Mouse (Mus musculus) cerebellum, adult 2 months (tissue): ENCODE measurements at regions not wholly inside any gene's neighbourhood (a gene's known extent, or its start where the extent isn't known, plus 50 kb on each side); places are given as distances from the start of the nearest gene placed in this dataset.

ENCODE experiments used
- DNase-seq, 2 experiments: peaks; one replicate each; pipeline ENCODE4 v3.0.0; 2021
- H3K27ac ChIP-seq: fragments of 200-500 bp; 2 replicates; pipeline ENCODE4 v1.5.1; 2012; ENCODE audit warnings: low read length, control low read depth, inconsistent platforms; ENCODE audit not compliant: insufficient read depth
- H3K27me3 ChIP-seq: fragments of 200-500 bp; 2 replicates; pipeline ENCODE4 v1.6.1; 2012; ENCODE audit warnings: inconsistent platforms, mild to moderate bottlenecking, low read length, moderate library complexity; ENCODE audit not compliant: control insufficient read depth, insufficient read depth
- H3K4me1 ChIP-seq: fragments of 200-500 bp; 2 replicates; pipeline ENCODE4 v1.6.1; 2011; ENCODE audit warnings: low read length; ENCODE audit not compliant: control insufficient read depth, insufficient read depth
- H3K4me3 ChIP-seq: fragments of 200-500 bp; replicated peaks from 2 replicates; pipeline ENCODE3; 2011; ENCODE audit warnings: mild to moderate bottlenecking, low read depth, low read length, control low read depth; ENCODE audit not compliant: insufficient read depth
- CTCF ChIP-seq: fragments of 200-500 bp; IDR thresholded peaks from 2 replicates; pipeline ENCODE4 v1.5.1; 2011; ENCODE audit warnings: low read depth, mild to moderate bottlenecking, control low read depth, low read length, moderate library complexity, borderline replicate concordance; ENCODE audit not compliant: insufficient read depth
- POLR2A ChIP-seq: fragments of 200-500 bp; IDR thresholded peaks from 2 replicates; pipeline ENCODE4 v1.6.1; 2011; ENCODE audit warnings: low read length, control low read depth, borderline replicate concordance; ENCODE audit not compliant: insufficient read depth
- WGBS: fragments of 180-500 bp; shearing (Covaris S2); methylation state at CpG from one replicate; pipeline ENCODE4 v1.1.7; 2018; 5-methylcytosine and 5-hydroxymethylcytosine counted together

DNA sequence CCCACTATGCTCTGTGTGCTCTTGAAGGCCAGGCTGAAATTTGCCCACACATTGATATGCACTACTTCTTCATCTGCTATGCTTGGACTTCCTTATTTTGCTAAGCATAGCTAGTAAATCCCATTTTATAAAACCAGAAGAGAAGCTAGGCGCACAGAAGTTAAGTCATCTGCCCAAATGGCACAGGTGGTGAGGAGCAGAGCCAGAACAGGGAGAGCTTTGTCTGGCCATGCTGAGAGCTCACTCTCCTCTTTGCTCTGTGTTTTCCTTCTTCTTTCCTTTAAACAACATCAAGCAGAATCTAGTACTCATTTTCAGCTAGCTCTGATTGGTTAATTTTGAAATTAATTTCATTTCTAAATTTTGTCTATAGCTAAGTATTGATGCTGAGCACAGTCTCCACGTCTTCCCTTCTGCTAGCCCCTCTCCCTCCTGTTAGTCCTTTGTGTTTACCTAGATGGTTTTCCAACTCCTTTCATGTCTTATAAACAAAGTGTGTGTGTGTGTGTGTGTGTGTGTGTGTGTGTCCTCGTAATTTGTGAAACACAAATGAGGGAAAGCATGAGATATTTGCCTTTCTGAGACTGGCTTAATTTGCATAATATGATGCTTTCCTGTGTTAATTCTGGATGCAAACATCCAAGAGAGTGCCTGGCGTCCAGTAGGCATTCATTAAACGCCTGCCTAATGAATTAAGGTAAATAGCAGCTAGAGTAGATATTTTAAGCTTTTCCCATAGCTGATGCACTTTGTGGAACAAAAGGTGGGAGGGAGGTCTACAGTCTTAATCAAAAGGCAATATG is 283.6 kb downstream of the Elavl2 start:
- no peaks in the 10 kb centered on the region for H3K4me1 ChIP-seq
- 51% methylated on average over 5 of the region's 5 CpGs for WGBS
- peak; percentile 47 to 71 for DNase-seq
- no peaks in the 10 kb centered on the region; the same call in 1 of the 2 replicates for H3K27me3 ChIP-seq
- no peak overlapping the region for H3K4me3 ChIP-seq
- no peak overlapping the region for H3K27ac ChIP-seq
- no peak for TF ChIP-seq POLR2A

DNA sequence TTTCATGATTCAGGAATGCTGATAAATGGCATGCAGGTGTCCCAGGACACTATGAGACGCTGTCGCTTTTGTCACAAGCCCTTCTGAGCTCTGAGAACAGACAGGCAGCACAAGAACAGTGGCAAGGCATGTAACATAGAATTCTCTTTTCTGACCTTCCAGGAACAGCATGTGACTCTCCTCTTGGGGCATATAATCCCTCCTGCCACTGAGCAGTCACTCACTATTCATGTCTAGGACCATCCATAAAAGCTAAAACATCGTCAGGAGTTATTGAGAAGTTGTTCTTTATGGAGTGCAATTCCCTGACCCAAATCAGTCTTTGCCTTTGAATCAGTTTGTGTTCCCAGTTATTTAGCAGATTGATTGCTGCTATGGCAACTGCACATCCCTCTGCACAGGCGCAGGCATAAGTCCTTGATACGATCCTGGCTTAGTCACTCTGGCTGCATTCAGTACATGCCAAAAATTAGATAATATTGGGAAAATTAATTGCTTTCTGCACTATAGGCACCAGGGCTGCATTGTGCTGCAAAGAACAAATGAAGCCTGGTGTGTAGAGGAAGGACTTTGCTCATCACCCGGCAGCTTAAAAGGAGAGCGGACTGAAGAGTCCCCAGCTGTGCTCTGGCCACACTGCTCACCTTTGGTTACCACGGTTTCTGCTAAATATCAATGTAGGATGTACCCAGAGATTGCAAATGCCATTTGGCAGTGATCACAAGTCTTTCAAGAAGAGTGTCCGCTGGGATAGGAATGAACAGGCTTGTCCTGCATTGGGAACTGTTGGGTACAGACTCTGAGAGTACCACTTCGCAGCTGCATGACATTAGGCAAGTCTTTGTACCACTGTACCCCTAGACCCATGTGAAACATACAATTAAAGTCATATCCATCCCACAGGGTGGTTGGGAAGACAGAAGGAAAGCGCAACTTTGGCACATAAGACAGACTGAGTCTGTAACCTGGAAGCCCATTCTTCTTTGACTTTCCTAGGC is 288.6 kb downstream of the Elavl2 start:
- no peak for DNase-seq
- WGBS, result 83% methylated on average over 11 of the region's 11 CpGs
- TF ChIP-seq CTCF (no peak), POLR2A (no peak)
- Histone ChIP-seq H3K27ac (no peak overlapping the region), H3K27me3 (no peaks in the 10 kb centered on the region; the same call in 1 of the 2 replicates), H3K4me1 (no peaks in the 10 kb centered on the region), H3K4me3 (no peak overlapping the region)

DNA sequence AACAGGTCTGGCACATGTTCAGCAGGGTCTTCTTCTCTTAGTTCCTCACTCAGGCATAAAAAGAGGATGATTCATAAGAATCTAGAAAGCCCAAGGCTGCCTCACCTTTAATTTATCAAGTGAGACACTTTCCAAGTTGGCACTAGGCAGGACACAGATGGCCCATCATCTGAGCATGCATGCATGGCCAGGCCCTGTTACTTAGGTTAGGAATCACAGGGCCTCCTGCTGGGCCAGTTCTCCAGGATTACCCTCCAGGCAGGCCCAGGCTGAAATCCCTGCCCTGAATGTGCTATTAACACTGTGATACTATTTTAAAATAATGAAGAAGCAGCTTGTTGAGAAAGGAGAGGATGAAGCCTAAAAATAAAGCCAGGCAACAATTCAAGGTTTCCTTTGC is 304.5 kb downstream of the Elavl2 start:
- TF ChIP-seq POLR2A (no peak), CTCF (no peak)
- Histone ChIP-seq H3K4me3 (no peak overlapping the region), H3K27ac (no peak overlapping the region), H3K4me1 (peaks cover 13% of the 10 kb centered on the region), H3K27me3 (peaks cover 2% of the 10 kb centered on the region; the same call in 1 of the 2 replicates)
- peak; percentile 92 to 97 for DNase-seq

- no peak for TF ChIP-seq CTCF
- no peak for TF ChIP-seq POLR2A
- Histone ChIP-seq H3K4me1 (peaks cover 13% of the 10 kb centered on the region), H3K4me3 (no peak overlapping the region), H3K27me3 (peaks cover 2% of the 10 kb centered on the region; the same call in 1 of the 2 replicates), H3K27ac (no peak overlapping the region)
- WGBS, result 95% methylated on average over 7 of the region's 7 CpGs
- DNase-seq, result no peak
Measured at GRCm38 (mm10) chr4:91094382-91094781, 306.2 kb downstream of the Elavl2 start.

DNA sequence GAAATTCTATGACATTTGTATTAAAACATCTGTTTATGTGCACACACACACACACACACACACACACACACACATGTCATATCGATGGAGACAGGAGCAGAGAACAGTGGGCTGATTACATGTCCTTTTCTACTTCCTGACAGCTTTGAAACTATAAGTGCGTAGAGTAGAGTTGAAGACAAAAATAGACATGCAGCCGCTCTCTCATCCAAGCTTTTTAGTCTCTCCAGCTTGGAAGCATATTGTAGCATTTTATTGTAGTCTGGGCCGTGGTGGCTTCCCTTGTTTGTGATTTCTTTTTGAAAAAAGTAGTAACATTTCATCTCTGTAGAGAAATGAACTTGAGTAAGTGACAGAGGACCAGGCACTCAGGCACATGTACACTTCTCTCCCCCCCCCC is 306.7 kb downstream of the Elavl2 start:
- no peak overlapping the region for H3K4me3 ChIP-seq
- TF ChIP-seq POLR2A, result no peak
- TF ChIP-seq CTCF, result no peak
- 92% methylated on average over 4 of the region's 4 CpGs for WGBS

GRCm38 (mm10) chr4:91092323-91092722 is 308.3 kb downstream of the Elavl2 start:
- TF ChIP-seq CTCF (no peak), POLR2A (no peak)
- Histone ChIP-seq H3K27ac (no peak overlapping the region), H3K4me1 (peaks cover 13% of the 10 kb centered on the region), H3K27me3 (no peaks in the 10 kb centered on the region), H3K4me3 (no peak overlapping the region)
- peak in 1 of 2 experiments; percentile 11 for DNase-seq
- WGBS, result 52% methylated on average over 8 of the region's 8 CpGs

More for the DNA sequence above, 306.7 kb downstream of the Elavl2 start:
- Histone ChIP-seq H3K27me3 (peaks cover 2% of the 10 kb centered on the region; the same call in 1 of the 2 replicates), H3K27ac (no peak overlapping the region), H3K4me1 (peaks cover 13% of the 10 kb centered on the region)
- no peak for DNase-seq

- WGBS, result 65% methylated on average over 3 of the region's 3 CpGs
- Histone ChIP-seq H3K27ac (no peak overlapping the region), H3K4me3 (no peak overlapping the region), H3K4me1 (peaks cover 9% of the 10 kb centered on the region), H3K27me3 (no peaks in the 10 kb centered on the region)
- DNase-seq, result no peak
- TF ChIP-seq POLR2A (no peak), CTCF (no peak)
Measured at GRCm38 (mm10) chr4:91091910-91092309, 308.7 kb downstream of the Elavl2 start.
